Mouse (Mus musculus) neural tube, embryonic 14.5 days (tissue): ENCODE data around the gene 1700001K19Rik. TPM values are rescaled to one million over a fixed set of nuclear protein-coding genes. Genes with fewer than 3 reads are reported as not detected.
A peak's percentile ranks its signal among the peaks of the same experiment; 100 is the strongest.
"Not testable (repeated sequence)": the region's sequence is repeated elsewhere in the genome, so short reads cannot be mapped to it uniquely, and the experiment has no call there.

Source experiments
- ATAC-seq: fragments of 200-750 bp; cut with Nextera tagmentation; 2 replicates; pipeline ENCODE4 v1.8.0; 2017; ENCODE audit warnings: low read depth, mild to moderate bottlenecking, moderate TSS enrichment, moderate library complexity
- H3K27ac ChIP-seq: fragments of 300-500 bp; sonication (generic); 2 replicates; pipeline ENCODE4 v1.5.1; 2014; ENCODE audit warnings: low read depth, mild to moderate bottlenecking, control low read depth, low read length, moderate library complexity, mixed read lengths
- H3K27me3 ChIP-seq: fragments of 300-500 bp; sonication (generic); 2 replicates; pipeline ENCODE4 v1.6.1; 2014; ENCODE audit warnings: low read length; ENCODE audit not compliant: control insufficient read depth, insufficient read depth
- H3K36me3 ChIP-seq: fragments of 300-500 bp; sonication (generic); 2 replicates; pipeline ENCODE4 v1.6.1; 2014; ENCODE audit warnings: low read length, mixed read lengths; ENCODE audit not compliant: control insufficient read depth, insufficient read depth
- H3K4me1 ChIP-seq: fragments of 300-500 bp; sonication (generic); 2 replicates; pipeline ENCODE4 v1.6.1; 2014; ENCODE audit warnings: low read length; ENCODE audit not compliant: control insufficient read depth, insufficient read depth
- H3K4me2 ChIP-seq: fragments of 300-500 bp; sonication (generic); 2 replicates; pipeline ENCODE4 v1.6.1; 2014; ENCODE audit warnings: mild to moderate bottlenecking, low read depth, low read length, control low read depth
- H3K4me3 ChIP-seq: fragments of 300-500 bp; sonication (generic); 2 replicates; pipeline ENCODE4 v1.5.1; 2014; ENCODE audit warnings: low read depth, low read length, control low read depth, mixed read lengths
- H3K9ac ChIP-seq: fragments of 300-500 bp; sonication (generic); replicated peaks from 2 replicates; pipeline ENCODE4 v1.6.1; 2014; ENCODE audit warnings: low read depth, mild to moderate bottlenecking, control low read depth, low read length, mixed read lengths
- H3K9me3 ChIP-seq: fragments of 300-500 bp; sonication (generic); 2 replicates; pipeline ENCODE4 v1.6.1; 2016; ENCODE audit warnings: low read length; ENCODE audit not compliant: control insufficient read depth
- WGBS: fragments of 180-500 bp; shearing (Covaris S2); extraction: QIAGEN DNeasy Blood & Tissue Kit; methylation state at CpG from one replicate; pipeline ENCODE4 v1.1.7; 2014; 5-methylcytosine and 5-hydroxymethylcytosine counted together
- polyA plus RNA-seq: library from polyadenylated mRNA; unstranded; fragments of >200 nt; fragmentation: Nextera tagmentation; extraction: Ambion mirVana; gene quantifications from 2 replicates; pipeline ENCODE4 v1.2.1, GENCODE M21; 2014

Gene 1700001K19Rik
- polyA plus RNA-seq, 1 experiment from 2014 or later, result 0.44 TPM

DNA sequence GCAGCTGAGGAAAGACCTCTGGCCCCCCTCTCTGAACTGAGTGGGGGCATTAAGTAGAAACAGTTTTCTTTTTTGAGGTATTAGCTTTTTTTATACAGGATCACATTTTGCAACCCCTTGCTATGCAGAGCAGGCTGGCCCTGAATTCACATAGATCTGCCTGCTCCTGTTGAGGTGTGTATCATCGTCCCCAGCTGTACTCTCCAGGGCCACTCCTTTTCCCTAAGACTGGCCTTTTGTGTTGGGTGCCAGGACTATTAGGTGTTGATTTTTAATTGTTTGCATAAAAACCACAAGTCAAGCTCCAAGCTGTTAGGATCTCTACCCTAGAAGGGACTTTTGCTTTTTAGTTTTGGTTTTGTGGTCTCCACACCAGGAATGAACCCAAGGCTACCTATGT is 15.7 kb upstream of the 1700001K19Rik start:
- Histone ChIP-seq H3K4me1 (peaks cover 10% of the 10 kb centered on the region), H3K4me3 (no peak overlapping the region), H3K9me3 (no peaks in the 10 kb centered on the region), H3K9ac (no peak overlapping the region), H3K4me2 (no peak overlapping the region), H3K27me3 (no peaks in the 10 kb centered on the region), H3K36me3 (0 out of 2 replicates have a peak, but pooled peaks cover 15% of the 10 kb centered on the region), H3K27ac (no peak overlapping the region)
- no peak for ATAC-seq
- WGBS, result 91% methylated on average over 1 of the region's 1 CpGs

DNA sequence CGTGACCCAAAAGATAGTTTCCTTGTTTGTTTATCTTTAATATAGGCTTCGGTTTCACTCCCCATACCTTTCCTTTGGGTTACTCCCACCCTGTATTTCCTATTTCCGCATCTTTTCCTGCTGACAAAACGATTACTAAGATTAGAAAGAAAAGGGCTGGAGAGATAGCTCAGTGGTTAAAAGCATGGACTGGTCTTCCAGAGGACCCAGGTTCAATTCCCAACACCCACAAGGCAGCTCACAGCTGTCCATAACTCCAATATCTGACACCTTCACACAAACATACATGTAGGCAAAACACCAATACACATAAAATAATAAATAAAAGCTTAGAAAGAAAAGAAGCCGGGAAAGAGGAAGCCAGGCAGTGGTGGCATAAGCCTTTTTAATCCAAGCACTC is 15.0 kb upstream of the 1700001K19Rik start:
- ATAC-seq, result no peak
- H3K4me1 ChIP-seq, result peaks cover 10% of the 10 kb centered on the region
- no peak overlapping the region for H3K9ac ChIP-seq
- H3K4me2 ChIP-seq, result no peak overlapping the region
- no peak overlapping the region for H3K4me3 ChIP-seq
- no peaks in the 10 kb centered on the region for H3K9me3 ChIP-seq
- peaks cover 19% of the 10 kb centered on the region; the same call in 1 of the 2 replicates for H3K36me3 ChIP-seq
- H3K27ac ChIP-seq, result no peak overlapping the region
- 74% methylated on average over 5 of the region's 5 CpGs for WGBS
- no peaks in the 10 kb centered on the region for H3K27me3 ChIP-seq

DNA sequence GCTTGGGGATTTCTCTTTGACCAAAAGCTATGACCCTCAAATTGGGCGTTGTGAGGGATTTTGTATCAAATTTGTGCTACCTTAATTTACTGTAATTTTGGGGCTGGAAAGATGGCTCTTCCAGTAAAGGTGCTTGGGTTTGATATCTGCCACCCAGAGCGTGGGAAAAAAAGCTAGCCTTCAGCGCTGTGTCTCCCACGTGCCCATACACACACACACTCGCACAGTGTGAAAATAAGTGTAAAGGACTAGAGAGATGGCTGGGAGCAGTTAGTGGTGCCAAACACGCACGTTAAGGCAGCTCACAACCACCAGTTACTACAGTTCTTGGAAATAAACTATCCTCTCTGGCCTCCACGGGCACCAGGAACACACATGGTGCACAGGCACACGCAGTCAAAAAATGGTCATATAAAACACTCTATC is 14.6 kb upstream of the 1700001K19Rik start:
- no peak for ATAC-seq
- peaks cover 10% of the 10 kb centered on the region for H3K4me1 ChIP-seq
- H3K27ac ChIP-seq, result peak overlapping the region; percentile 98
- H3K9me3 ChIP-seq, result no peaks in the 10 kb centered on the region
- peak overlapping the region; percentile 99 for H3K4me3 ChIP-seq
- 53% methylated on average over 9 of the region's 9 CpGs for WGBS
- H3K9ac ChIP-seq, result peak overlapping the region; percentile 62
- peak overlapping the region; percentile 72 for H3K4me2 ChIP-seq
- H3K36me3 ChIP-seq, result peaks cover 19% of the 10 kb centered on the region
- no peaks in the 10 kb centered on the region for H3K27me3 ChIP-seq

DNA sequence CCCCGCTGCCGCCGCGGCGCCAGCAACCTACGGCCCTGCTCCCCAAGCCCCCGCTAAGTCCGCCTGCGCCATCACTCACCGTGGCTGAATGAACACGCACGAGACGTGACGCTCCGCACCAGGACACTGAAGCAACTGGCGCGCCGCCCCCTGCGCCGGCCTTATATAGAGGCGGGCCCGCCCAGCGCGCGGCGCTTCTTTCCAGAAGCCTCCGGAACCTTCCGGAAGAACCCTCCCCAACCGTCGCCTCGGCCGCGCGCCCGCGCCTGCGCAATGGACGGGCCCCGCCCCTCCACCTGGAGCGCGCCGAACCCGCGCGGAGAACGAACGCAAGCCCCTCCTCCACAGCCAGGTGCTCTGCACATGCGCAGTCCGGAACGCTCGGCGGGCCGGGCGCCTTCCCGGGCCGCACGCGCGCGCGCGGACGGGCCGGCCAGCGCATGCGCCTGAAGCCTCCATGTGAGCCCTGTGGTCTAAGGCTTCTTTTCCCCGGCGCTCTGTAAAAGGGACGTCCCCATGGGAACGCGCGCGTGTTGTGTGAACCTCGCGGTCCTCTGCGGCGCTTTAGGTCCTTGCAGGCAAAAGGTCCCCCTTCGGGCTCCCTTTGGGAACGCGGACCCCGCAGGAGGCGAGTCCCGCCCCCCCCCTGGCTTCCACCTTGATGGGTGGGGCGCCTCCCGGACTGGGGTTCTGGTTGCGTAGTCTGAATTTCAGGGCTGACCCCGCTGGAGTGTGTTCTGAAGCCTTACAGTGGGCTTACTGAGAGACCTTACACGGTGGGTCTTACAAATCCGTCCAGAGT is 14.0 kb upstream of the 1700001K19Rik start:
- H3K9me3 ChIP-seq, result no peaks in the 10 kb centered on the region
- H3K36me3 ChIP-seq, result peaks cover 25% of the 10 kb centered on the region
- peak overlapping the region; percentile 99 for H3K4me3 ChIP-seq
- H3K4me1 ChIP-seq, result peaks cover 10% of the 10 kb centered on the region
- WGBS, result under 1% methylated on average over 81 of the region's 89 CpGs
- peak overlapping the region; percentile 72 for H3K4me2 ChIP-seq
- H3K27me3 ChIP-seq, result no peaks in the 10 kb centered on the region
- peak overlapping the region; percentile 98 for H3K27ac ChIP-seq
- ATAC-seq, result peak; percentile 95
- peak overlapping the region; percentile 98 for H3K9ac ChIP-seq

DNA sequence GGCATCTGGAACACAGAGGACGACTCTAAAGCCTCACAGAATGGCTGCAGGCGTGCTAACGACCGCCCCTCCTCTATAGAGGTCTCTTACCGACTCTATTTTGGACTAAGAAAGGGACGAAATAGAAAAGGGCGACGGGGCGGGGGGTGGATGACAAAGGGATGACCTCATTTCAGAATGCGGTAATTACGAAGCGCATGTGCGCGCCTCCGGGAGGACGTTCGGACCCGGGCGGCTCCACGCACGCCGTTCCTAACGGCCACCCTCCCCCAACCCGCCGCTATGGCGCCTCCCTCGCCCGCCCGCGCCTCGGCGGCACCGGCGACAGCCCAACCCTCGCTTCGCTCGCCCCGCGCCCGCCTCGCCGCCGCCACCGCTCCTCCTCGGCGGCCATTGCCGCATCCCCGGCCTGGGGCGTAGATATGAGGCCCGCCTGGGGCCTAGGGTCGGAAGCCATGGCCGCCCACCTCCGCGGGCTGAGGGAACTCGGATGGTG is 13.3 kb upstream of the 1700001K19Rik start:
- H3K27ac ChIP-seq, result peak overlapping the region; percentile 98
- WGBS, result under 1% methylated on average over 55 of the region's 55 CpGs
- peaks cover 27% of the 10 kb centered on the region for H3K36me3 ChIP-seq
- peak overlapping the region; percentile 98 for H3K9ac ChIP-seq
- peak; percentile 72 for ATAC-seq
- no peaks in the 10 kb centered on the region for H3K27me3 ChIP-seq
- no peaks in the 10 kb centered on the region for H3K9me3 ChIP-seq
- H3K4me3 ChIP-seq, result peak overlapping the region; percentile 99
- H3K4me2 ChIP-seq, result peak overlapping the region; percentile 56
- H3K4me1 ChIP-seq, result peaks cover 10% of the 10 kb centered on the region

DNA sequence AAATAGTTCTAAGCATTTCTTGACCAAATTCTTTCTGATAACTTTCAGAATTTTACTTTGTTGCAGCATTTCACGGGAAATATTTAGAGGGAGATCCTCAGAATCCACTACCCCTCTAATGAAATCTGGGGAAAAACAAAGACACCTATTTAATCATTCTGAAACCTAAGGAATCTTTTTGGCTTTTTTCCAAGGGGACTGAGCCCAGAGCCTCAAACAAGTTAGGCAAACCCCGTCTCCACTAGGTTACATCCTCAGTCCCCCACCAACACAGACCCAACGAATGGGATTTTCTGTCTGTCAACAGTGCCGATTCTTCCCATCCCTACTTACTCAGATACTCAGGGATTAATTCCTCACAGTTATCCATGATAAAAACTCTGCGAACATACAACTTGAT is 11.0 kb upstream of the 1700001K19Rik start:
- H3K27ac ChIP-seq, H3K4me3 ChIP-seq, H3K27me3 ChIP-seq, H3K4me2 ChIP-seq, ATAC-seq, H3K9me3 ChIP-seq, H3K9ac ChIP-seq: not testable (repeated sequence)
- peaks cover 50% of the 10 kb centered on the region for H3K36me3 ChIP-seq
- H3K4me1 ChIP-seq, result peaks cover 10% of the 10 kb centered on the region
- WGBS, result 75% methylated on average over 5 of the region's 5 CpGs

DNA sequence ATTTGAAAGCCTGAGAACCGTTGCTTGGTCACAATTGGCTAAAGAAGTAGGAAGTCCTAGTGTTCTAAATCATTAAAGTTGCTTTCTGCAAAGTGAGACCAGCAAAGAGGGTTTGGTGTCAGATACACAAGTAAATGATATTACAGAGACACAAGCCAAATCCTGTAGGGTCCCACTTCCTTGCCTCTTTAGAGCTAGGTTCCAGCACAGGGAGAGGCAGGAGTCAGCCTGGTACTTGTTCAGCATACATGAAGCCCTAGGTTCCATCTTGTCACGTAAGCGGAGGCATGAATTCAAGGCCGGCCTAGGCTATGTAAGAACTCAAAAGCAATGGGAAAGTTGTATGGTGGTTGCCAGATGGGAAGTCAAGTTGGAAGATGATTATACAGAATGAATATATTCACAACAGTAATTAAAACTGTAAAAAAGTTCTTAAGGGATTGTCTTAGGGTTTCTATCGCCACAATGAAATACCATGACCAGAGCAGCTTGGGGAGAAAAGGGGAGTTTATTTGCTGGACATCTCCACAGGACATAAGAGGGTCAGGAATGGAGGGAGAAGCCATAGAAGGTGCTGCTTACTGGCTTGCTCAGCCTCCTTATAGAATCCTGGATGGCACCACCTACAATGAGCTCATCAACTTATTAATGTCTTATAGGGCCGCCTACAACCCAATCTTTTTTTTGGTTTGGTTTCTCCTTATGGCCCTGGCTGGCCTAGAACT is 7.7 kb upstream of the 1700001K19Rik start:
- Histone ChIP-seq H3K4me3 (no peak overlapping the region), H3K36me3 (peaks cover 50% of the 10 kb centered on the region), H3K4me2 (no peak overlapping the region), H3K27ac (no peak overlapping the region), H3K4me1 (peaks cover 6% of the 10 kb centered on the region), H3K9ac (no peak overlapping the region), H3K27me3 (no peaks in the 10 kb centered on the region), H3K9me3 (no peaks in the 10 kb centered on the region)
- ATAC-seq, result no peak
- WGBS, result 91% methylated on average over 6 of the region's 6 CpGs

DNA sequence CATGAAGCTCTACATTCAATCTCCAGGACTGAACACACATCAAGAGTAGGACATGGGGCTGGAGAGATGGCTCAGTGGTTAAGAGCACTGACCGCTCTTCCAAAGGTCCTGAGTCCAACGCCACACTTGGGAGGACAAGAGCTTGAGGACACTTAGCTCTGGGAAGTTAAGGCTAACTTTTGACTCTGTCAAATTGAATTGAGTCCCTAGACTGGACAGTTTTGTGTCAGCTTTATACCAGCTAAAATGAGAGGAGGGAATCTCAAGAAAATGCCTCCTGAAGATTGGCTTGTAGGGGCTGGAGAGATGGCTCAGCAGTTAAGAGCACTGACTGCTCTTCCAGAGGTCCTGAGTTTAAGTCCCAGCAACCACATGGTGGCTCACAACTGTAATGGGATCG is 6.5 kb upstream of the 1700001K19Rik start:
- not testable (repeated sequence) for H3K4me3 ChIP-seq, H3K27me3 ChIP-seq, H3K9ac ChIP-seq, H3K4me1 ChIP-seq, ATAC-seq, H3K27ac ChIP-seq, H3K9me3 ChIP-seq, H3K4me2 ChIP-seq
- WGBS, result 96% methylated on average over 3 of the region's 3 CpGs
- H3K36me3 ChIP-seq, result peaks cover 42% of the 10 kb centered on the region
